Mouse (Mus musculus) midbrain, postnatal 0 days (tissue): ENCODE results near the gene Hspg2. TPM values are rescaled to one million over a fixed set of nuclear protein-coding genes. Genes with fewer than 3 reads are reported as not detected.

Source experiments
- ATAC-seq: fragments of 200-750 bp; cut with Nextera tagmentation; 2 replicates; pipeline ENCODE4 v1.8.0; 2017; ENCODE audit warnings: moderate number of reproducible peaks, mild to moderate bottlenecking, moderate TSS enrichment, moderate library complexity; ENCODE audit not compliant: low FRiP score
- DNase-seq: peaks from one replicate; pipeline ENCODE4 v3.0.0-alpha.2; 2015; ENCODE audit warnings: low spot score
- H3K27ac ChIP-seq: fragments of 300-500 bp; sonication (generic); 2 replicates; pipeline ENCODE4 v1.5.1; 2014; ENCODE audit warnings: low read depth, mild to moderate bottlenecking, low read length, mixed read lengths
- H3K27me3 ChIP-seq: fragments of 300-500 bp; sonication (generic); 2 replicates; pipeline ENCODE4 v1.6.1; 2014; ENCODE audit warnings: low read length, control low read depth, mixed read lengths; ENCODE audit not compliant: insufficient read depth
- H3K36me3 ChIP-seq: fragments of 300-500 bp; sonication (generic); 2 replicates; pipeline ENCODE4 v1.6.1; 2014; ENCODE audit warnings: low read length, control low read depth, mixed read lengths; ENCODE audit not compliant: insufficient read depth
- H3K4me1 ChIP-seq: fragments of 300-500 bp; sonication (generic); 2 replicates; pipeline ENCODE4 v1.6.1; 2014; ENCODE audit warnings: mild to moderate bottlenecking, control low read depth, antibody characterized with exemption, low read length, mixed read lengths; ENCODE audit not compliant: insufficient read depth
- H3K4me2 ChIP-seq: fragments of 300-500 bp; sonication (generic); 2 replicates; pipeline ENCODE4 v1.6.1; 2014; ENCODE audit warnings: low read depth, mild to moderate bottlenecking, low read length, mixed read lengths; ENCODE audit not compliant: poor library complexity, severe bottlenecking
- H3K4me3 ChIP-seq: fragments of 300-500 bp; sonication (generic); 2 replicates; pipeline ENCODE4 v1.5.1; 2014; ENCODE audit warnings: low read depth, mild to moderate bottlenecking, low read length, moderate library complexity
- H3K9ac ChIP-seq: fragments of 300-500 bp; sonication (generic); replicated peaks from 2 replicates; pipeline ENCODE4 v1.6.1; 2014; ENCODE audit warnings: mild to moderate bottlenecking, low read length, moderate library complexity, mixed read lengths; ENCODE audit not compliant: poor library complexity, severe bottlenecking
- H3K9me3 ChIP-seq: fragments of 300-500 bp; sonication (generic); 2 replicates; pipeline ENCODE4 v1.6.1; 2016; ENCODE audit warnings: low read length, control low read depth
- CTCF ChIP-seq: IDR thresholded peaks from 2 replicates; pipeline ENCODE4 v1.5.1; 2016; ENCODE audit warnings: antibody characterized with exemption, mild to moderate bottlenecking
- WGBS: fragments of 180-500 bp; shearing (Covaris S2); extraction: QIAGEN DNeasy Blood & Tissue Kit; methylation state at CpG from one replicate; pipeline ENCODE4 v1.1.7; 2014; 5-methylcytosine and 5-hydroxymethylcytosine counted together
- polyA plus RNA-seq: library from polyadenylated mRNA; unstranded; fragments of >200 nt; fragmentation: Nextera tagmentation; extraction: Ambion mirVana; gene quantifications from 2 replicates; pipeline ENCODE4 v1.2.1, GENCODE M21; 2015
- total RNA-seq: library from RNA; depleted of rRNA; stranded (reverse); fragments of >200 nt; gene quantifications from 2 replicates; pipeline ENCODE4 v1.2.3, GENCODE M21; 2014

Gene Hspg2
- total and polyA plus RNA-seq, 2 experiments from 2014 or later, result 2.2 to 30.5 TPM

DNA sequence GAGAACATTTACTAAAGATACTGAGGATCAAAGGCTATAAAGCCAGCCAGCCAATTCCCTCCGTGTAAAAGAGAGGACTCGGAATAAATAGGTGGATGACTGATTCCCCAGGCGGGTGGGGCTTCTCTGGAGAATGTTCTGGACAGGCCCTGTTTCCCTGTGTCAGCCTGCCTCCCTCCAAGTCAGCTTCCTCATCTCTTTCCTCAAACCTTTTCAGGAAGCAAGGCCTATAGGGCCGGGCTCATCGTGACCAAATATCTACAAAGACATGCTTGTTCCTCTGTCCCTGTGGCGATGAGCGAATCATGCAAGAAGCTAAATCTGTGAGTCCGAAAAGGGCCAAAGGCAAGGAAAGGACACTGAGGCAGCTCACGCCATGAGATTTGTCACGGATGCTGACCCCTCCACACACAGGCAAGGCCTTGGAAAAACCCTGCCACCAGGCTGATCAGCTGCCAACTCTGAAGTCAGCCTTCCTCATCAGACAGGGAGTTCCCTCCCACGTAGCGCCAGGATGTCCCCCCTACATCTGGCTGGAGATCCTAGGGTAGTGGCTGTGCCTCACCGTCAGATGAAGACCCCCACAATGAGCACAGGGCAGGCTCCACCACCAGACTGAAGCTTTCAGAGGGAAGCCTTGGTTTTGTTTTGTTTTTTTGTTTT is 3.3 kb upstream of the Hspg2 start:
- no peak for DNase-seq
- no peak overlapping the region for H3K4me3 ChIP-seq
- no peaks in the 10 kb centered on the region for H3K27me3 ChIP-seq
- no peaks in the 10 kb centered on the region for H3K36me3 ChIP-seq
- no peaks in the 10 kb centered on the region for H3K9me3 ChIP-seq
- H3K27ac ChIP-seq, result no peak overlapping the region
- TF ChIP-seq CTCF, result no peak
- no peaks in the 10 kb centered on the region for H3K4me1 ChIP-seq
- H3K4me2 ChIP-seq, result no peak overlapping the region
- ATAC-seq, result no peak
- 62% methylated on average over 13 of the region's 13 CpGs for WGBS
- H3K9ac ChIP-seq, result no peak overlapping the region

- no peak for DNase-seq
- no peak overlapping the region for H3K9ac ChIP-seq
- H3K4me1 ChIP-seq, result no peaks in the 10 kb centered on the region
- H3K4me3 ChIP-seq, result no peak overlapping the region
- no peaks in the 10 kb centered on the region for H3K36me3 ChIP-seq
- ATAC-seq, result no peak
- no peak overlapping the region for H3K27ac ChIP-seq
- no peak overlapping the region for H3K4me2 ChIP-seq
- 80% methylated on average over 4 of the region's 4 CpGs for WGBS
- no peaks in the 10 kb centered on the region for H3K27me3 ChIP-seq
- no peaks in the 10 kb centered on the region for H3K9me3 ChIP-seq
- no peak for TF ChIP-seq CTCF
Observed at GRCm38 (mm10) chr4:137466991-137467390, 1.6 kb upstream of the Hspg2 start.

- no peak for DNase-seq
- WGBS, result 94% methylated on average over 2 of the region's 2 CpGs
- H3K36me3 ChIP-seq, result no peaks in the 10 kb centered on the region
Observed at GRCm38 (mm10) chr4:137467525-137467924, 1.0 kb upstream of the Hspg2 start.

GRCm38 (mm10) chr4:137469081-137469844 is 694 bp downstream of the Hspg2 start:
- no peak overlapping the region for H3K27ac ChIP-seq
- ATAC-seq, result 0 out of 2 replicates have a peak, but pooled peaks have one; percentile 19

More at GRCm38 (mm10) chr4:137467525-137467924, 1.0 kb upstream of the Hspg2 start:
- Histone ChIP-seq H3K4me1 (no peaks in the 10 kb centered on the region), H3K9ac (no peak overlapping the region), H3K27me3 (no peaks in the 10 kb centered on the region), H3K9me3 (no peaks in the 10 kb centered on the region), H3K4me2 (no peak overlapping the region), H3K27ac (no peak overlapping the region), H3K4me3 (no peak overlapping the region)
- TF ChIP-seq CTCF, result no peak
- no peak for ATAC-seq

DNA sequence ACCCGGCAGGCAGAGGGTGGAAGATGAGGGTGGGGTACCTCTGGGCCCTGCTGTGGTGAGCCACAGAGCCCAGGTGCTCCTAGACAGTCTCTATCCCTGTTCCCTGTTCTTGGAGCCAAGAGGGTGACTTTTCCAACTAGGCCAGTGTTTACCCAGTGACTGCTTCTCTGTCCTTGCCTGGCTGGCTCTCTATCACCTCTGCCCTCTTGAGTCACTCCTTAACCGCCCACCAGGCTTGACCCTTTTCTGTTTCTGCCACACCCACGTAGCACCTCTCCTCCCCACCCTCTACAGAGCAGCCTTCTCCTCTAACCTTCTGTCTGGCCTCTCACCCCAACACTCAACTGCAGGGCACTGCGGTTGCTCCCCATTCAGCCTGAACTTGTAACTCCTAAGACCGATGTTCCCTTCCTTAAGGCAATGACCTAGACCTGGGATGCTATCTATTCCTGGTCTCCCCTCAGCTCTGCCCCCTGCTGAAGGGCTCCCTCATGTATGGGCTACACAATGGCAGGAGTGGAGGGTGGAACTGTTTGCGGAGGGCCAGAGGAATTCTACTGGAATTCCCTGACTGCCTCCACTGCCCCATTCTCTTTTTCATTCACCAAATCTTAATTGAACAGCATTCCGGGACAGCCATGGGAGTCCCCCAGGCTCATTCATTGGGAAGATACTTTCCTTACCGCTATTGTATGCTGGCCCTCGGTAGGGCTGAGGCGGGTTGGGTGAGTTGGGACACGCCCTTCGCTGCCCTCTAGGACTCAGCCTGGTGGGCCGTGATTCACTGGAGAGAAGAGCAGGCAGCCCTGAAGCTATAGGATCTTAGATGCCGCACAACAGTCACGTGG is 1.5 kb downstream of the Hspg2 start:
- ATAC-seq, result no peak
- H3K4me2 ChIP-seq, result peak overlapping the region; percentile 100
- H3K4me1 ChIP-seq, result no peaks in the 10 kb centered on the region
- no peaks in the 10 kb centered on the region for H3K27me3 ChIP-seq
- no peak overlapping the region for H3K27ac ChIP-seq
- H3K36me3 ChIP-seq, result no peaks in the 10 kb centered on the region
- no peaks in the 10 kb centered on the region for H3K9me3 ChIP-seq
- DNase-seq, result no peak
- peak overlapping the region; percentile 52; the same call in 1 of the 2 replicates for H3K4me3 ChIP-seq
- H3K9ac ChIP-seq, result no peak overlapping the region
- WGBS, result 50% methylated on average over 15 of the region's 15 CpGs
- no peak for TF ChIP-seq CTCF

More at GRCm38 (mm10) chr4:137469081-137469844, 694 bp downstream of the Hspg2 start:
- Histone ChIP-seq H3K9ac (peak overlapping the region; percentile 57), H3K27me3 (no peaks in the 10 kb centered on the region), H3K4me1 (no peaks in the 10 kb centered on the region), H3K36me3 (no peaks in the 10 kb centered on the region), H3K9me3 (no peaks in the 10 kb centered on the region), H3K4me2 (peak overlapping the region; percentile 100), H3K4me3 (peak overlapping the region; percentile 52)
- peak; percentile 75 for DNase-seq
- WGBS, result 4% methylated on average over 18 of the region's 20 CpGs
- TF ChIP-seq CTCF, result no peak
